In genomic region chr10:115829696-115830095, GRCm38 (mm10) we compare ENCODE assay signal across 25 mouse cellular contexts.
"Had no signal": no experiment of that assay in that cellular context is flagged by ENCODE, and none has a peak within 500 bp of the region (broad histone marks: within the 10 kb centered on the region; RNA-seq: fewer than 3 reads in every experiment).

No protein-coding gene starts in this region.

- H3K4me1 ChIP-seq: heart, embryonic 10.5 days; heart, embryonic 12.5 days; hindbrain, embryonic 10.5 days; hindbrain, embryonic 12.5 days had no signal

- DNase-seq: forebrain, postnatal 0 days; gastrocnemius, postnatal 14 days; gastrocnemius, postnatal 36 days; heart, adult 11 months; heart, adult 2 months; heart, postnatal 10 days; heart, postnatal 4 days; kidney, adult 18-20 months; kidney, adult 8-10 months; kidney, postnatal 14 days; kidney, postnatal 36 days; liver; liver, embryonic 13.5 days had no signal

- H3K9ac ChIP-seq: forebrain, postnatal 0 days; heart, embryonic 12.5 days; hindbrain, embryonic 12.5 days; hindbrain, embryonic 14.5 days; limb, embryonic 12.5 days; liver, embryonic 13.5 days had no signal

- H3K4me2 ChIP-seq: heart, embryonic 12.5 days; hindbrain, embryonic 12.5 days; hindbrain, embryonic 14.5 days; limb, embryonic 12.5 days; liver, embryonic 11.5 days; liver, embryonic 13.5 days had no signal

- H3K9me3 ChIP-seq: heart, embryonic 10.5 days; heart, embryonic 12.5 days; hindbrain, embryonic 10.5 days; hindbrain, embryonic 12.5 days; limb, embryonic 10.5 days; limb, embryonic 12.5 days; liver, embryonic 13.5 days had no signal

- H3K4me3 ChIP-seq: heart, adult 2 months; heart, embryonic 10.5 days; heart, embryonic 12.5 days; hindbrain, embryonic 10.5 days; hindbrain, embryonic 12.5 days; layer of hippocampus, adult 2 months; left cerebral cortex, adult 2 months; limb, embryonic 10.5 days; limb, embryonic 12.5 days; liver, embryonic 13.5 days had no signal

- H3K36me3 ChIP-seq: heart, embryonic 10.5 days; heart, embryonic 12.5 days; hindbrain, embryonic 10.5 days; hindbrain, embryonic 12.5 days; limb, embryonic 10.5 days; limb, embryonic 12.5 days had no signal

- H3K27ac ChIP-seq: heart, adult 2 months; heart, embryonic 10.5 days; hindbrain, embryonic 10.5 days; hindbrain, embryonic 12.5 days; hindbrain, embryonic 14.5 days; layer of hippocampus, adult 2 months; left cerebral cortex, adult 2 months; liver, embryonic 13.5 days had no signal

- H3K27me3 ChIP-seq: heart, embryonic 12.5 days; hindbrain, embryonic 12.5 days; limb, embryonic 12.5 days; liver, embryonic 13.5 days had no signal

- ATAC-seq: forebrain, postnatal 0 days; hindbrain, embryonic 16.5 days; inflammation-experienced regulatory T-cells, adult 6 months had no signal
